Mouse (Mus musculus) limb, embryonic 12.5 days (tissue): Measurements from ENCODE around the gene Vmn1r43. TPM values are rescaled to one million over a fixed set of nuclear protein-coding genes. Genes with fewer than 3 reads are reported as not detected.

Source experiments
- polyA plus RNA-seq: library from polyadenylated mRNA; unstranded; fragments of >200 nt; fragmentation: Nextera tagmentation; extraction: Ambion mirVana; gene quantifications from 2 replicates; pipeline ENCODE4 v1.2.1, GENCODE M21; 2016

Gene Vmn1r43
- polyA plus RNA-seq, 1 experiment from 2014 or later, result not detected

Other genes starting within 250 kb of the Vmn1r43 start
- gene Txnrd3, start 232.4 kb downstream of the Vmn1r43 start, polyA plus RNA-seq, result 10.3 and 10.8 TPM in 2 replicates
- gene Vmn1r40, start 168.9 kb downstream of the Vmn1r43 start, polyA plus RNA-seq, result not detected in 2 replicates
- gene Vmn1r41, start 135.6 kb downstream of the Vmn1r43 start, polyA plus RNA-seq, result not detected in 2 replicates
- not detected in 2 replicates for gene Vmn1r42, start within 50 bp of the Vmn1r43 start, polyA plus RNA-seq
- not detected in 2 replicates for gene Vmn1r44, start 7.2 kb upstream of the Vmn1r43 start, polyA plus RNA-seq
- gene Vmn1r45, start 64.2 kb upstream of the Vmn1r43 start, polyA plus RNA-seq, result not detected in 2 replicates
- not detected in 2 replicates for gene Vmn1r46, start 92.9 kb upstream of the Vmn1r43 start, polyA plus RNA-seq
- gene Vmn1r47, start 139.7 kb upstream of the Vmn1r43 start, polyA plus RNA-seq, result not detected in 2 replicates
- gene Vmn1r48, start 160.4 kb upstream of the Vmn1r43 start, polyA plus RNA-seq, result not detected in 2 replicates
- not detected in 2 replicates for gene Vmn1r49, start 202.1 kb upstream of the Vmn1r43 start, polyA plus RNA-seq
- not detected in 2 replicates for gene Vmn1r50, start 225.0 kb upstream of the Vmn1r43 start, polyA plus RNA-seq
- gene Vmn1r51, start 246.2 kb upstream of the Vmn1r43 start, polyA plus RNA-seq, result not detected in 2 replicates